ENCODE assay signal across 13 mouse cellular contexts in genomic region chr14:75713661-75714060, GRCm38 (mm10). TPM values are rescaled to one million over a fixed set of nuclear protein-coding genes. Genes with fewer than 3 reads are reported as not detected.
DNase-seq lines count a peak whose midpoint lies in the region; ATAC-seq and TF ChIP-seq lines count a peak whose summit lies in the region.
"Had no signal": no experiment of that assay in that cellular context is flagged by ENCODE, and none has a peak within 500 bp of the region (broad histone marks: within the 10 kb centered on the region; RNA-seq: fewer than 3 reads in every experiment).

No protein-coding gene starts in this region.

- H3K27ac ChIP-seq in forebrain, embryonic 13.5 days: no peak overlapping the region
- H3K27ac ChIP-seq in forebrain, embryonic 11.5 days (ENCODE audit: low read depth, low read length): no peak overlapping the region
- H3K27ac ChIP-seq in kidney, adult 2 months (ENCODE audit: insufficient read depth, low read depth, low read length): no peak overlapping the region
- no peak overlapping the region for H3K27ac ChIP-seq in kidney, embryonic 15.5 days
- H3K27ac ChIP-seq in neural tube, embryonic 11.5 days (ENCODE audit: low read depth, low read length): no peak overlapping the region
- no peak overlapping the region for H3K27ac ChIP-seq in gastrocnemius, adult 2 months
- H3K27ac ChIP-seq: embryonic facial prominence, embryonic 12.5 days; liver, embryonic 13.5 days had no signal

- TF ChIP-seq CTCF in kidney, adult 2 months (conservative IDR thresholded peaks at IDR 0.05; ENCODE audit: insufficient read depth, insufficient read length, low read depth, low read length): no peak
- no peak; the same call in 1 of the 2 replicates for TF ChIP-seq CTCF in gastrocnemius, adult 2 months (IDR thresholded peaks at IDR 0.05)

- H3K9me3 ChIP-seq in forebrain, embryonic 13.5 days (replicated peaks): no peaks in the 10 kb centered on the region
- no peaks in the 10 kb centered on the region for H3K9me3 ChIP-seq in forebrain, embryonic 11.5 days (ENCODE audit: control insufficient read depth, low read length)
- no peaks in the 10 kb centered on the region for H3K9me3 ChIP-seq in kidney, embryonic 15.5 days (replicated peaks)
- H3K9me3 ChIP-seq in neural tube, embryonic 11.5 days (ENCODE audit: control insufficient read depth, low read length): no peaks in the 10 kb centered on the region
- H3K9me3 ChIP-seq: embryonic facial prominence, embryonic 12.5 days; liver, embryonic 13.5 days had no signal

- DNase-seq in forebrain, embryonic 11.5 days (ENCODE audit: low spot score): no peak
- peak; percentile 17 for DNase-seq in kidney, adult 2 months
- DNase-seq in neural tube, embryonic 11.5 days (ENCODE audit: low spot score): peak; percentile 26
- DNase-seq in neural tube, embryonic 10.5 days (ENCODE audit: extremely low spot score, low spot score): no peak
- DNase-seq in gastrocnemius, adult 2 months: no peak
- DNase-seq: adrenal gland, postnatal 14 days; cerebellum, adult 11 months; liver, embryonic 13.5 days; thymus, adult 2 months had no signal

- no peaks in the 10 kb centered on the region for H3K4me1 ChIP-seq in forebrain, embryonic 13.5 days
- no peaks in the 10 kb centered on the region for H3K4me1 ChIP-seq in forebrain, embryonic 11.5 days (replicated peaks; ENCODE audit: control insufficient read depth, insufficient read depth, low read length)
- peaks cover 6% of the 10 kb centered on the region for H3K4me1 ChIP-seq in kidney, adult 2 months (ENCODE audit: control insufficient read depth, insufficient read depth, low read length)
- peaks cover under 1% of the 10 kb centered on the region for H3K4me1 ChIP-seq in kidney, embryonic 15.5 days
- H3K4me1 ChIP-seq in neural tube, embryonic 11.5 days (ENCODE audit: control insufficient read depth, insufficient read depth, low read length): no peaks in the 10 kb centered on the region
- H3K4me1 ChIP-seq: embryonic facial prominence, embryonic 12.5 days; liver, embryonic 13.5 days had no signal

- WGBS in forebrain, embryonic 13.5 days: 79% methylated on average over 4 of the region's 4 CpGs
- WGBS in forebrain, embryonic 11.5 days: 78% methylated on average over 4 of the region's 4 CpGs
- 72% methylated on average over 4 of the region's 4 CpGs for WGBS in kidney, adult 2 months
- WGBS in kidney, embryonic 15.5 days: 74% methylated on average over 4 of the region's 4 CpGs
- 79% methylated on average over 4 of the region's 4 CpGs for WGBS in neural tube, embryonic 11.5 days

- H3K4me2 ChIP-seq in forebrain, embryonic 13.5 days: no peak overlapping the region
- no peak overlapping the region for H3K4me2 ChIP-seq in forebrain, embryonic 11.5 days (ENCODE audit: low read depth, low read length, severe bottlenecking)
- H3K4me2 ChIP-seq in kidney, embryonic 15.5 days: no peak overlapping the region
- H3K4me2 ChIP-seq in neural tube, embryonic 11.5 days (ENCODE audit: low read depth): no peak overlapping the region
- H3K4me2 ChIP-seq: embryonic facial prominence, embryonic 12.5 days; liver, embryonic 13.5 days had no signal

- peaks cover 91% of the 10 kb centered on the region for H3K36me3 ChIP-seq in forebrain, embryonic 13.5 days (ENCODE audit: poor library complexity, severe bottlenecking)
- H3K36me3 ChIP-seq in forebrain, embryonic 11.5 days (ENCODE audit: control insufficient read depth, insufficient read depth, low read length): peaks cover 3% of the 10 kb centered on the region; the same call in 1 of the 2 replicates
- H3K36me3 ChIP-seq in kidney, adult 2 months (ENCODE audit: control insufficient read depth, insufficient read depth, low read length): peaks cover 5% of the 10 kb centered on the region
- peaks cover 96% of the 10 kb centered on the region for H3K36me3 ChIP-seq in kidney, embryonic 15.5 days
- peaks cover 2% of the 10 kb centered on the region; the same call in 1 of the 2 replicates for H3K36me3 ChIP-seq in neural tube, embryonic 11.5 days (ENCODE audit: control insufficient read depth, insufficient read depth, low read length)

- intact Hi-C loops in gastrocnemius, adult 2 months (cut with DNase I): no loop called here

- TF ChIP-seq POLR2A in kidney, adult 2 months (IDR thresholded peaks at IDR 0.05; ENCODE audit: low read depth, low read length): no peak

- no peak overlapping the region for H3K4me3 ChIP-seq in forebrain, embryonic 13.5 days
- H3K4me3 ChIP-seq in forebrain, embryonic 11.5 days (ENCODE audit: low read depth, low read length): no peak overlapping the region
- no peak overlapping the region for H3K4me3 ChIP-seq in kidney, adult 2 months (ENCODE audit: insufficient read depth, low read depth, low read length)
- H3K4me3 ChIP-seq in kidney, embryonic 15.5 days (replicated peaks): no peak overlapping the region
- no peak overlapping the region for H3K4me3 ChIP-seq in neural tube, embryonic 11.5 days (ENCODE audit: low read depth, low read length)
- no peak overlapping the region for H3K4me3 ChIP-seq in gastrocnemius, adult 2 months
- H3K4me3 ChIP-seq: embryonic facial prominence, embryonic 12.5 days; liver, embryonic 13.5 days had no signal

- no peak overlapping the region for H3K9ac ChIP-seq in forebrain, embryonic 13.5 days
- no peak overlapping the region for H3K9ac ChIP-seq in forebrain, embryonic 11.5 days (ENCODE audit: low read length)
- H3K9ac ChIP-seq in kidney, embryonic 15.5 days: no peak overlapping the region
- H3K9ac ChIP-seq in neural tube, embryonic 11.5 days (ENCODE audit: low read length): no peak overlapping the region
- H3K9ac ChIP-seq: embryonic facial prominence, embryonic 12.5 days; liver, embryonic 13.5 days had no signal

- 0 out of 2 replicates have a peak, but pooled peaks have one; percentile 16 for ATAC-seq in forebrain, embryonic 13.5 days
- no peak for ATAC-seq in forebrain, embryonic 11.5 days (replicated peaks; ENCODE audit: low FRiP score)
- no peak for ATAC-seq in kidney, embryonic 15.5 days (replicated peaks; ENCODE audit: low FRiP score)
- no peak for ATAC-seq in neural tube, embryonic 11.5 days (ENCODE audit: insufficient read depth, low FRiP score, low TSS enrichment)
- no peak for ATAC-seq in erythroblast, adult 5-6 weeks (replicated peaks; ENCODE audit: low FRiP score, poor library complexity, severe bottlenecking)

- no peaks in the 10 kb centered on the region for H3K27me3 ChIP-seq in forebrain, embryonic 13.5 days
- no peaks in the 10 kb centered on the region for H3K27me3 ChIP-seq in forebrain, embryonic 11.5 days (ENCODE audit: control insufficient read depth, insufficient read depth, low read length)
- H3K27me3 ChIP-seq in kidney, adult 2 months (replicated peaks; ENCODE audit: control insufficient read depth, insufficient read depth, low read length): no peaks in the 10 kb centered on the region
- no peaks in the 10 kb centered on the region for H3K27me3 ChIP-seq in kidney, embryonic 15.5 days
- H3K27me3 ChIP-seq in neural tube, embryonic 11.5 days (ENCODE audit: control insufficient read depth, insufficient read depth, low read length): no peaks in the 10 kb centered on the region
- H3K27me3 ChIP-seq: embryonic facial prominence, embryonic 12.5 days; liver, embryonic 13.5 days had no signal

RNA-seq across cellular contexts. Expression of gene Cog3, which starts 40.7 kb away (rescaled TPM):
- 19.3 and 21.5 TPM in 2 replicates for polyA plus RNA-seq in forebrain, embryonic 13.5 days (2015; fragmentation: Nextera tagmentation; extraction: Ambion mirVana)
- 22.5 and 23.9 TPM in 2 replicates for polyA plus RNA-seq in forebrain, embryonic 11.5 days (2014; fragmentation: Nextera tagmentation; extraction: Ambion mirVana)
- polyA plus RNA-seq in kidney, adult 2 months (2012; rRNA removed): 7.8 and 10.0 TPM in 2 replicates
- polyA plus RNA-seq in kidney, embryonic 15.5 days (2015; fragmentation: Nextera tagmentation; extraction: Ambion mirVana): 21.2 and 21.6 TPM in 2 replicates
- polyA plus RNA-seq in neural tube, embryonic 11.5 days (2014; fragmentation: Nextera tagmentation; extraction: Ambion mirVana): 26.4 and 30.0 TPM in 2 replicates
- 1 to 10 TPM; 7.0 to 8.6 TPM for total RNA-seq in gastrocnemius, adult 2 months (2021)
- 5.9 and 6.0 TPM in 2 replicates for total RNA-seq in erythroblast, adult 5-6 weeks (2015; ENCODE audit: low replicate concordance)
- 11.9 and 14.2 TPM in 2 replicates for total RNA-seq in erythroblast, adult 5-6 weeks (2017; ENCODE audit: low replicate concordance)

Comparison
In these comparisons a context has a peak if more than half of its experiments do, and no peak if none do; other contexts are left out.
1. DNase-seq: peak in kidney, adult 2 months (single experiment) and neural tube, embryonic 11.5 days (single experiment); none in forebrain, embryonic 11.5 days (single experiment), neural tube, embryonic 10.5 days (single experiment) and gastrocnemius, adult 2 months (single experiment).